Mouse (Mus musculus) forebrain, embryonic 16.5 days (tissue): ENCODE measurements around the gene Phxr2. TPM values are rescaled to one million over a fixed set of nuclear protein-coding genes. Genes with fewer than 3 reads are reported as not detected.
A peak's percentile ranks its signal among the peaks of the same experiment; 100 is the strongest.

ENCODE experiments used
- ATAC-seq: fragments of 200-750 bp; cut with Nextera tagmentation; 2 replicates; pipeline ENCODE4 v1.8.0; 2017; ENCODE audit warnings: mild to moderate bottlenecking, moderate library complexity
- H3K27ac ChIP-seq: fragments of 300-500 bp; sonication (generic); 2 replicates; pipeline ENCODE4 v1.5.1; 2014; ENCODE audit warnings: low read length, control low read depth
- H3K27me3 ChIP-seq: fragments of 300-500 bp; sonication (generic); replicated peaks from 2 replicates; pipeline ENCODE4 v1.6.1; 2014; ENCODE audit warnings: low read length; ENCODE audit not compliant: control insufficient read depth, insufficient read depth
- H3K36me3 ChIP-seq: fragments of 300-500 bp; sonication (generic); 2 replicates; pipeline ENCODE4 v1.6.1; 2014; ENCODE audit not compliant: control insufficient read depth, insufficient read depth
- H3K4me1 ChIP-seq: fragments of 300-500 bp; sonication (generic); replicated peaks from 2 replicates; pipeline ENCODE4 v1.6.1; 2014; ENCODE audit warnings: low read length; ENCODE audit not compliant: control insufficient read depth, insufficient read depth
- H3K4me2 ChIP-seq: fragments of 300-500 bp; sonication (generic); 2 replicates; pipeline ENCODE4 v1.6.1; 2014; ENCODE audit warnings: mild to moderate bottlenecking, low read length, control low read depth
- H3K4me3 ChIP-seq: fragments of 300-500 bp; sonication (generic); replicated peaks from 2 replicates; pipeline ENCODE4 v1.5.1; 2014; ENCODE audit warnings: mild to moderate bottlenecking, low read length, control low read depth
- H3K9ac ChIP-seq: fragments of 300-500 bp; sonication (generic); replicated peaks from 2 replicates; pipeline ENCODE4 v1.6.1; 2014; ENCODE audit warnings: low read depth, low read length, control low read depth
- H3K9me3 ChIP-seq: fragments of 300-500 bp; sonication (generic); 2 replicates; pipeline ENCODE4 v1.6.1; 2016; ENCODE audit warnings: low read length; ENCODE audit not compliant: control insufficient read depth
- WGBS: fragments of 180-500 bp; shearing (Covaris S2); extraction: QIAGEN DNeasy Blood & Tissue Kit; methylation state at CpG from one replicate; pipeline ENCODE4 v1.1.7; 2014; 5-methylcytosine and 5-hydroxymethylcytosine counted together
- polyA plus RNA-seq: library from polyadenylated mRNA; unstranded; fragments of >200 nt; fragmentation: Nextera tagmentation; extraction: Ambion mirVana; gene quantifications from 2 replicates; pipeline ENCODE4 v1.2.1, GENCODE M21; 2015

Gene Phxr2
- polyA plus RNA-seq, 1 experiment from 2014 or later = 0.18 TPM

GRCm38 (mm10) chr10:99106703-99107631 is 19.2 kb downstream of the Phxr2 start, which contains the start of gene Poc1b:
Gene Poc1b, plus strand, starts transcription at chr10:99107036.
- Histone ChIP-seq H3K4me3 (peak within 1 kb of the TSS; percentile 96), H3K9ac (peak within 1 kb of the TSS; percentile 98), H3K9me3 (no peaks in the 10 kb centered on the region), H3K27ac (peak within 1 kb of the TSS; percentile 96), H3K4me2 (peak within 1 kb of the TSS; percentile 83), H3K4me1 (peaks cover 34% of the 10 kb centered on the region), H3K36me3 (peaks cover 11% of the 10 kb centered on the region; the same call in 1 of the 2 replicates), H3K27me3 (no peaks in the 10 kb centered on the region)
- under 1% methylated on average over 106 of the region's 106 CpGs for whole genome bisulfite sequencing
- peak; percentile 97 for ATAC-seq

- 18% methylated on average over 8 of the region's 8 CpGs for WGBS
- ATAC-seq = no peak
- Histone ChIP-seq H3K36me3 (peaks cover 11% of the 10 kb centered on the region; the same call in 1 of the 2 replicates), H3K27ac (no peak overlapping the region; the same call in 1 of the 2 replicates), H3K9ac (peak overlapping the region; percentile 98), H3K4me1 (peaks cover 30% of the 10 kb centered on the region), H3K4me3 (peak overlapping the region; percentile 96), H3K27me3 (no peaks in the 10 kb centered on the region), H3K4me2 (peak overlapping the region; percentile 49), H3K9me3 (no peaks in the 10 kb centered on the region)
Measured at GRCm38 (mm10) chr10:99106311-99106702, 19.8 kb downstream of the Phxr2 start.

GRCm38 (mm10) chr10:99105522-99105921 is 20.6 kb downstream of the Phxr2 start:
- 0 out of 2 replicates have a peak overlapping the region, but pooled peaks have one; percentile 7 for H3K4me2 ChIP-seq
- ATAC-seq = no peak
- 82% methylated on average over 3 of the region's 3 CpGs for WGBS

GRCm38 (mm10) chr10:99097374-99097773 is 28.8 kb downstream of the Phxr2 start:
- 75% methylated on average over 10 of the region's 10 CpGs for WGBS

More at GRCm38 (mm10) chr10:99105522-99105921, 20.6 kb downstream of the Phxr2 start:
- Histone ChIP-seq H3K27ac (no peak overlapping the region), H3K9ac (no peak overlapping the region), H3K4me1 (peaks cover 24% of the 10 kb centered on the region), H3K27me3 (no peaks in the 10 kb centered on the region), H3K9me3 (no peaks in the 10 kb centered on the region), H3K36me3 (peaks cover 11% of the 10 kb centered on the region; the same call in 1 of the 2 replicates), H3K4me3 (no peak overlapping the region)

GRCm38 (mm10) chr10:99095114-99095513 is 31.0 kb downstream of the Phxr2 start:
- H3K36me3 ChIP-seq = no peaks in the 10 kb centered on the region
- no peak for ATAC-seq
- H3K4me2 ChIP-seq = no peak overlapping the region
- no peaks in the 10 kb centered on the region for H3K27me3 ChIP-seq
- no peaks in the 10 kb centered on the region for H3K4me1 ChIP-seq
- no peak overlapping the region for H3K9ac ChIP-seq
- no peak overlapping the region for H3K27ac ChIP-seq
- no peaks in the 10 kb centered on the region for H3K9me3 ChIP-seq
- WGBS = 74% methylated on average over 2 of the region's 2 CpGs
- no peak overlapping the region for H3K4me3 ChIP-seq

More at GRCm38 (mm10) chr10:99097374-99097773, 28.8 kb downstream of the Phxr2 start:
- no peaks in the 10 kb centered on the region for H3K4me1 ChIP-seq
- no peak overlapping the region for H3K27ac ChIP-seq
- H3K27me3 ChIP-seq = no peaks in the 10 kb centered on the region
- no peak overlapping the region for H3K4me3 ChIP-seq
- no peak overlapping the region for H3K4me2 ChIP-seq
- no peaks in the 10 kb centered on the region for H3K9me3 ChIP-seq
- no peak; the same call in 1 of the 2 replicates for ATAC-seq
- H3K36me3 ChIP-seq = no peaks in the 10 kb centered on the region
- no peak overlapping the region for H3K9ac ChIP-seq

- no peak overlapping the region for H3K9ac ChIP-seq
- H3K9me3 ChIP-seq = no peaks in the 10 kb centered on the region
- no peak overlapping the region for H3K4me2 ChIP-seq
- H3K36me3 ChIP-seq = no peaks in the 10 kb centered on the region
- H3K27me3 ChIP-seq = no peaks in the 10 kb centered on the region
- 89% methylated on average over 2 of the region's 2 CpGs for WGBS
- ATAC-seq = no peak
- H3K27ac ChIP-seq = no peak overlapping the region
- H3K4me1 ChIP-seq = no peaks in the 10 kb centered on the region
- no peak overlapping the region for H3K4me3 ChIP-seq
Measured at GRCm38 (mm10) chr10:99093364-99093763, 32.8 kb downstream of the Phxr2 start.

GRCm38 (mm10) chr10:99089906-99090305 is 36.2 kb downstream of the Phxr2 start:
- Histone ChIP-seq H3K27me3 (no peaks in the 10 kb centered on the region), H3K9me3 (no peaks in the 10 kb centered on the region), H3K27ac (no peak overlapping the region), H3K9ac (no peak overlapping the region), H3K4me2 (no peak overlapping the region), H3K4me1 (no peaks in the 10 kb centered on the region), H3K36me3 (no peaks in the 10 kb centered on the region), H3K4me3 (no peak overlapping the region)
- 81% methylated on average over 6 of the region's 6 CpGs for WGBS
- no peak for ATAC-seq

GRCm38 (mm10) chr10:99086029-99086428 is 40.1 kb downstream of the Phxr2 start:
- no peaks in the 10 kb centered on the region for H3K9me3 ChIP-seq
- no peak overlapping the region for H3K9ac ChIP-seq
- H3K4me1 ChIP-seq = no peaks in the 10 kb centered on the region
- 60% methylated on average over 6 of the region's 6 CpGs for WGBS
- no peaks in the 10 kb centered on the region for H3K36me3 ChIP-seq
- no peak overlapping the region for H3K4me3 ChIP-seq
- no peak for ATAC-seq
- no peak overlapping the region for H3K27ac ChIP-seq
- no peaks in the 10 kb centered on the region for H3K27me3 ChIP-seq
- no peak overlapping the region for H3K4me2 ChIP-seq

GRCm38 (mm10) chr10:99085240-99085587 is 40.9 kb downstream of the Phxr2 start:
- peak overlapping the region; percentile 25; the same call in 1 of the 2 replicates for H3K4me2 ChIP-seq
- no peaks in the 10 kb centered on the region for H3K36me3 ChIP-seq
- peak; percentile 47 for ATAC-seq
- no peak overlapping the region for H3K27ac ChIP-seq
- WGBS = 68% methylated on average over 6 of the region's 6 CpGs
- H3K9ac ChIP-seq = no peak overlapping the region
- no peaks in the 10 kb centered on the region for H3K27me3 ChIP-seq
- no peaks in the 10 kb centered on the region for H3K9me3 ChIP-seq
- no peaks in the 10 kb centered on the region for H3K4me1 ChIP-seq
- no peak overlapping the region for H3K4me3 ChIP-seq
